Mouse (Mus musculus): ENCODE data around the gene Olfr1412.

- TF ChIP-seq CTCF (IDR thresholded peaks at IDR 0.05; ENCODE audit: extremely low read depth, insufficient read depth, insufficient read length, insufficient replicate concordance), result no peak
- no peak for TF ChIP-seq POLR2A (IDR thresholded peaks at IDR 0.05; ENCODE audit: low read depth, low read length)
These were observed at the start of gene Olfr1412 for GRCm38 (mm10) chr1:92585479-92585878.
